Mouse (Mus musculus): ENCODE results near the gene Smg6.
A peak's percentile ranks its signal among the peaks of the same experiment; 100 is the strongest.

Smg6 gene

GRCm38 (mm10) chr11:74925577-74926387 lies at the start of gene Smg6, which contains the start of gene Srr:
TSS of gene Smg6 (plus strand) at chr11:74925823.
TSS of gene Srr (minus strand) at chr11:74925948.
- peak; percentile 99 for DNase-seq (ENCODE audit: low read depth, low spot score)

GRCm38 (mm10) chr11:74876801-74877200 lies 48.8 kb upstream of the Smg6 start:
- DNase-seq (ENCODE audit: low read depth, low spot score) = peak; percentile 94

- no peak for DNase-seq (ENCODE audit: low read depth, low spot score)
These were observed 44.6 kb upstream of the Smg6 start for GRCm38 (mm10) chr11:74880999-74881398.

- DNase-seq (ENCODE audit: low read depth, low spot score) = no peak
These were observed 43.6 kb upstream of the Smg6 start for GRCm38 (mm10) chr11:74881979-74882378.

- DNase-seq (ENCODE audit: low read depth, low spot score) = no peak
These were observed 42.5 kb upstream of the Smg6 start for GRCm38 (mm10) chr11:74883098-74883497.

GRCm38 (mm10) chr11:74894619-74895018 lies 31.0 kb upstream of the Smg6 start:
- DNase-seq (ENCODE audit: low read depth, low spot score) = no peak

GRCm38 (mm10) chr11:74895980-74896900 lies 29.4 kb upstream of the Smg6 start:
- DNase-seq (ENCODE audit: low read depth, low spot score) = peak; percentile 74

GRCm38 (mm10) chr11:74896901-74897677 lies 28.5 kb upstream of the Smg6 start, which contains the start of gene Sgsm2:
TSS of gene Sgsm2 (minus strand) at chr11:74897060.
- peak; percentile 92 for DNase-seq (ENCODE audit: low read depth, low spot score)

- peak; percentile 97 for DNase-seq (ENCODE audit: low read depth, low spot score)
These were observed 27.7 kb upstream of the Smg6 start, which contains the start of gene Tsr1 for GRCm38 (mm10) chr11:74897678-74898516. TSS of gene Tsr1 (plus strand) at chr11:74898071.

GRCm38 (mm10) chr11:74898517-74898827 lies 27.2 kb upstream of the Smg6 start:
- DNase-seq (ENCODE audit: low read depth, low spot score) = no peak

- no peak for DNase-seq (ENCODE audit: low read depth, low spot score)
These were observed 24.1 kb upstream of the Smg6 start for GRCm38 (mm10) chr11:74901555-74901954.

- DNase-seq (ENCODE audit: low read depth, low spot score) = no peak
These were observed 23.2 kb upstream of the Smg6 start for GRCm38 (mm10) chr11:74902416-74902815.

- no peak for DNase-seq (ENCODE audit: low read depth, low spot score)
These were observed 17.8 kb upstream of the Smg6 start for GRCm38 (mm10) chr11:74907850-74908249.

- peak; percentile 32 for DNase-seq (ENCODE audit: low read depth, low spot score)
These were observed 16.8 kb upstream of the Smg6 start for GRCm38 (mm10) chr11:74908618-74909399.

GRCm38 (mm10) chr11:74909978-74910377 lies 15.6 kb upstream of the Smg6 start:
- no peak for DNase-seq (ENCODE audit: low read depth, low spot score)

- no peak for DNase-seq (ENCODE audit: low read depth, low spot score)
These were observed 13.1 kb upstream of the Smg6 start for GRCm38 (mm10) chr11:74912492-74912891.

- peak; percentile 37 for DNase-seq (ENCODE audit: low read depth, low spot score)
These were observed 6.4 kb upstream of the Smg6 start for GRCm38 (mm10) chr11:74919249-74919648.

- peak; percentile 74 for DNase-seq (ENCODE audit: low read depth, low spot score)
These were observed 1.5 kb upstream of the Smg6 start for GRCm38 (mm10) chr11:74924149-74924548.

GRCm38 (mm10) chr11:74926388-74927005 lies 874 bp downstream of the Smg6 start:
- no peak for DNase-seq (ENCODE audit: low read depth, low spot score)
